Mouse (Mus musculus) layer of hippocampus, adult 11-12 months (tissue): ENCODE data around the gene Slco2a1.
"Not testable (repeated sequence)": the region's sequence is repeated elsewhere in the genome, so short reads cannot be mapped to it uniquely, and the experiment has no call there.

Source experiments
- DNase-seq: peaks from one replicate; pipeline ENCODE4 v3.0.0; 2022; ENCODE audit warnings: low spot score

Slco2a1 gene

DNA sequence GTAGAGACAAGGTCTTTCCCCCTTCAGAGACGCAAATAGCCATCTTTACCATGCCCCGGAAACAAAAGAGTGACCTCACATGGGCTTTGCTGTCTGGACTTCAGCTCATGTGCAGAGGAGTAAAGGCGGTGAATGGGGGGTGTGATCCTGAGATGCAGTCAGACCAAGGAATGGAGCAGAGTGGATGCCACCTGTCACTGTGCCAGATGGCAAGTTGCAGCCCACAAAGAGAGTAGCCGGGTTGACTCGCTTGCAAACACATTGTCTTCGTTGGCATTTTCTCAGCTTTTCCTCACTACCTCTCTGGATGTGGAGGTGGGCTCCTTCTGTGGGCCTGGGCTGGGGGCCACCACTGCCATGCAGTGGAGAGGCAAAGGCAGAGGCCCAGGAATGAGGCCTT is 98.2 kb downstream of the Slco2a1 start:
- no peak for DNase-seq

GRCm38 (mm10) chr9:103087301-103087700 is 98.8 kb downstream of the Slco2a1 start:
- DNase-seq, result no peak

DNA sequence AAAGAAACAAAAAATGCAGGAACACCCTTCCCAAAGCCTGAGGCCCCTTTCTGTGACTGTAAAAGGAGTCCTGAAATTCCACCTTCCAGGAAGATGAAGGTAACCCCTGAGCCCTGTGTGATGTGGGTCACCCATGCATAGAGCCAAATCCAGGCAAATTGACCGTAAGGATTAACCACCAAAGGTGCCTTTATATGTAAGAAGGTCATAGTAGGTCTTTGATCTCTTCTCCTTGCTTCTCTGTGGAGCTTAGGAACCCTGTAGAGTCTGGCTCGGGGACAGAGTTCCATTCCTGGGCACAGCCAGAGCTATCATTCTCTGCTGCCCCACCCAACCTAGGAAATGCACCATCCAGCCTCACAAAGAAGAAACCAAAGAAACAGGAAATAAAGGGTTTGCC is 100.1 kb downstream of the Slco2a1 start:
- no peak for DNase-seq

- DNase-seq, result no peak
These were observed 101.8 kb downstream of the Slco2a1 start for GRCm38 (mm10) chr9:103090116-103090875.

DNA sequence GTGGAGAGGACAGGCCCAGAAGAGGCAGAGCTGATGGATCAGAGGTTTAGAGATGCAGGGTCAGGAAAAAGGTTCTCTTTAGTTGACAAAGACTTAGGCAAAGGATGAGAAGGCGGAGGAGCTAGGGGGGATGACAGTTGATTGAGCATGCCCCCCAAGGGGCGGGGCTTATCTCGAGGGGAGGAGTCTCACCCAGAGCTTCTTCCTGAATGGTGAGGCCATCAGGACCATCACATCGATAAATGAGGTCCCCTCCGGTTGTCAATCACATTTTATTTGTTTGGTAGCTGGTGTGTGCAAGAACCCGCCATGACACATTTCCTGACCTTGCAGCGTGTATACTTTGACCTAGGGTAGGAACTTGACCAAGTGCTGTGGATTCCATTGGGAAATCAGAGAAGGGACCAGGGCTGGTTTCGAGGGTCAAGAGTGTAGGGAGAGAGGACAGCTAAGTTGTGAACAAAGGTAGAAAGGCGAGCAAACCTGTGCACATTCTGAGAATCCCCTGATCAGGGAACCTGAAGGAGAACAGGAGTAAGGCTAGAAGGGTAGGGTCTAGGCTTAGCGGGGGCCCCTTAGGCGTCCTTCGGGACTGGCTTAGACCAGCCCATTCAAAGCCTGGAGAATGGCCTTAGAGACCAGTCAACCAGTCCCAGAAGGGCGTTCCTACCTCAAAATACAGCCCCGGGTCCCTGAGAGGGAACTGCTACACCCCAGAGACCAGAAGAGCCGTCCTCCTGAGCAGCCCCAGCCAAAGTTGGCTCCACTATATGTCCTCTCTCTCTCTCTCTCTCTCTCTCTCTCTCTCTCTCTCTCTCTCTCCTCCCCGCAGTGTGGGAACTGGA is 102.7 kb downstream of the Slco2a1 start:
- DNase-seq, result no peak

DNA sequence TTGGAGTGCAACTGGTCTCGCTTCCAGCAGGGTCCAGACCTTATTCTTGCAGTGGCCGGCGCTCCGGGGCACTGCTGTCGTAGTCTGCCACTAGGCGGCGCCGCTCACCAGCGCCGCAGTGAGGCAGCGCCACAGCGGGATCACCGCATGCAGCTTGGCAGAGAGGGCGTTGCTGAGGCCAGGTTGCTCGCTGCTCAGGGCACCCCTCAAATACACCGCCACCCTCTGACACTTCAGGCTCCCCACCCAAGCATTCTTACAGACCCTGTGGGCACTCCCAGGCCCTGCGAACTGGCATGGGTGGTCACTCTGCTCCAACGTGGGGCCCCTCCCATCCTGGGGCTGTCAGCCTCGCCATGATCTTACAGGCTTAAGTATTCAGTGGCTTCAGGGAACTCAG is 103.7 kb downstream of the Slco2a1 start:
- DNase-seq, result peak; percentile 82

DNA sequence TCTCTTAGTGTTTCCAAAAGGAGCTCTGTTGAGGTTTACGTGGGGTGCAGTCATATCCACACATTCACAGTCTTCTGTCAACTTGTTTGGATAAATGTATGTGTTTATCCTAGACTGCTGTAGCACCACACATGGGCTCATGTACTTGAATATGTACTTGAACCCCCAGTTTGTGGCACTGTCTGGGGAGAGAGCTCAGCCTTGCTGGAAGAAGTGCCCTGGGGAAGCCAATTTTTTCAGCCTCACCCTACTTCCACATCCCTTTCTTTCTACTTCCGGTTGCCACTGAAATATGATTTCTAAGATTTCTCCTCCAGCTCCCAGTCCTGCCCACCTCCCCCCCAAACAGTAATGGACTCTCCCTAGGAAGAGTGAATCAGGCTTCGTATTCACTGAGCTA is 105.2 kb downstream of the Slco2a1 start:
- no peak for DNase-seq

DNA sequence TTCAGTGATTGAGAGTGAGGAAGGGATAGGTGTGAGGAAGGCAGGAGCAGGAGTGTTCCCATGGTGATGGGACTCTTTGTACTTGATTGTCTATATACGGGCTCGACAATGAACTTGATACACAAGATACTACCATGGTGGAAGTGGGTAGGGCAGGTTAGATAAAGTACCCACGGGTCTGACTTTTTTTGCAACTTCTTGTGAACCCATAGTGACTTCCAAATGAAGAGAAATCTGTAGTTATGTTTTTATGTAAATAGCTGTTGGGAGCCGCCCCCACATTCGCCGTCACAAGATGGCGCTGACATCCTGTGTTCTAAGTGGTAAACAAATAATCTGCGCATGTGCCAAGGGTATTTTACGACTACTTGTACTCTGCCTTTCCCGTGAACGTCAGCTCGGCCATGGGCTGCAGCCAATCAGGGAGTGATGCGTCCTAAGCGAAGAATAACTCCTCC is 119.9 kb downstream of the Slco2a1 start:
- DNase-seq, result not testable (repeated sequence)

DNA sequence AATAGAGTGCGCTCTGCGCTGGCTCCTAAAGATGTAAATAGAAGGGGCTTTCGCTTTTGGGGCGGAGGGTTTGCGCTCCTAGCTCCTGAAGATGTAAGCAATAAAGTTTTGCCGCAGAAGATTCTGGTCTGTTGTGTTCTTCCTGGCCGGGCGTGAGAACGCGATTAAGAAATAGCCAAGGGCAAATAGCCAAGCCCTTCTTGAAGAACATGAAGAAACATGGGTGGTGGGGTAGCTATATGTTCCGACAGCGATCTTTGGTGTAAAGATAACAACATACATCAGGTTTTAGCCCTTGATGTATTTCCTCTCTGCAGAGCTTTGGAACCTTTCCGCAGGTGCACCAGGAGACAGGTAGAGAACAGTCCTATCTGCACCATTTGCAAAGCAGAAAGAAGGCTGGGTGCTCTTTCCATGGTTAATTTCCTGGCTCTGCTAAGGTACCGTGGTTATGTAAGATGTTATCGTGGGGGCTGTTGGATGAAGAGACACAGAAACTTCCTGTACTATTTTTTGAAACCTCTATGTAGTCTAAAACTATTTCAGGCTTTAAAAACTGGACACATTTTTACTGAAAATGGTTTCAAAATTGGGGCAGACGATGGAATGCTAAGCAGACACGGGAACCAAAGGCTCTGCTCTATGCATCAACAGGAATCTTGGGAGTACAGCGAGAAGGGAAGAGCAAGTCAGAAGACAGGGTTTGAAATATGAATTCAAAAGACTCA is 120.6 kb downstream of the Slco2a1 start:
- no peak for DNase-seq

DNA sequence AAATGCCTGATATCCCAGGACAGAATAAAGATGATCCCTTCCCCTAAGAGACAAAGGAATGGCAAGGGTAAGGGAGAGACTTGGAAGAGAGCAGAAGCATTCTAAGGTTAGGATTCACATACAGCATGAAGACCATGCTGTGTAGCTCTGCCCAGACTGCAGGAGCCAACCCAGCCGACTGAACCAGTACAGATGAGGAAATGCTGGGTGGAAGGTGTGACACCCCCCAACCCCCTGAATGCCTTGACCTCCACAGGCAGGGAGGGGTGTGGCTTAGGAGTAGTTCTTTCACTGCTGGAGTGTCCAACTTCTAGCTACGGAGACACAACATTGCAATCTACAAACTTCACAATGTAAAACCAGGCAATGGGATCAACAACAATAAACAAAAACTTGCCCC is 121.4 kb downstream of the Slco2a1 start:
- DNase-seq, result no peak

GRCm38 (mm10) chr9:103110727-103111501 is 122.4 kb downstream of the Slco2a1 start:
- DNase-seq, result no peak

DNA sequence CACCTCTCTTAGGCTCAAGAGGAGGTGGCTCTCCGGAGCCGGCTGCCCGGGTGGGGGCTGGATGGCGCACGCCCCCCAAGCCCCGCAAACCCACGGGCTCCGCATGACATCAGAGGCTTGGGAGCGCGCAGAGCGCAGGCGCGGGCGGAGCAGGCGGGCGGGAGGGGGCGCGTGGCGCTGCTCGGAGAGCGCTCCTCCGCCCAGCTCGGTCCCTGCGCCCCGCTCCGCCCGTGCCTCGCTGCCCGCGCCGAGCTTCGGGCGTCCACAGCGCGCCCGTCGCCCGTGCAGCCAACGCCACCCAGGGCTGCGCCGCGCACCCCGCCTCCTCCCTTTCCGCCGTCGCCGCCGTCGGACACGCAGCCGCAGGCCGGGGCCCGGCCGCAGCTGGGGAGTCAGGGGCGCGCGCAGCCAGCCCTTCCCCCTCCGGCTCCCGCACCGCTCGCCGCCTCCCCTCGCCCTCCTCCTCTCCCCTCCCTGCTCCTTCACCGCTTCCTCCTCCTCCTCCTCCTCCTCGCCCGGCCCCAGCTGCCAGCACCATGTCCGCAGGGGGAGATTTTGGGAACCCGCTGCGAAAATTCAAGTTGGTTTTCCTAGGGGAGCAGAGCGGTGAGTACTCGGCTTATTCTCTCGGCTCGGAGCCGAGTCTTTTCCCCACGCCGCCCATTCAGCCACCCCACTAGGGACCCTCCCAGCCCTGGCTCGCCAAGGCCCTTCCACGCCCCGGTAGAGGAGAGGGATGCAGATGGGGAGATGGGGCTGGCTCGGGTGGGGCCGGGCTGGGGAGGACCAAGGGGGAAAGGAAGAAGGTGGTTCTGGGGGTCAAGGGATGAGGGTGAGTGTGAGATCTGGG is 123.3 kb downstream of the Slco2a1 start, which contains the start of gene Rab6b:
Gene Rab6b, plus strand, starts transcription at position 167 of the 850 bp plus-strand sequence.
- peak; percentile 68 for DNase-seq

DNA sequence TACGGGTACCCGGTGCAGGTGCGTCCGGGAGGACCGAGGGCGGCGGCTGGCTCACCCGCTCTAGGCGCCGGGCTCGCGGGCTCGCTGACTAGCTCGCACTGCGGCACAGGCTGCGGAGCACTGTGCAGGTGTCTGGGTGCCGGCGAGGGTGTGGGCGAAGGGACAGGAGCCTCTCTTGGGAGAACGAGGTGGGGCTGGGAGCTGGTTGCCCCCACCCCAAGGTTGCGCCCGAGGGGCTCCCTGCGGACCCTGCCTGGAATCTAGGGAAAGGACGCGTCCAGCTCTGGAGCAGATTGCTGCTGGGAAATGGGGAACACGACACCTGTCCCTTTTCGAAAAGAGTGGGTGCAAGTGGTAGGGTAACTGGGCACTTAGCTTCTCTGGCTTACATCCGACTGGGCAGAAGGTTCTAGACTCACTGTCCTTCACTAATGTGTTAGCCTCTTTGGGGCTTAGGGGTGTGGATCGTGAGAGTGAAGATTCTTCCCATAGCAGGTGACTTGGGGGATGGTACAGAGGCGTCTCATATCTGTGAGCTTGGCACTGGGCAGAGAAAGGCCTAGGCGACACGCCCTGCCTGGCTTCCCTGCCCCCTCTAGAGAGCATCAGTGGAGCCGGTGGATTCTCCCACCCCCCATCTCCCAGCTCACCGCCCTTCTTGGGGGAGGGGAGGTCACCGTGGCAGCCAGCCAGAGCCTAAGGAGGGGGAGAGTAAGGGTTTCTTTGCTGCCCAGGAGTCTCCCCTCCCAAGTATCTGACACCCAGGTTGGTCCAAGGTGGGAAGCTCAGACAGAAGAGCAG is 124.2 kb downstream of the Slco2a1 start:
- peak; percentile 34 for DNase-seq

GRCm38 (mm10) chr9:103113351-103113750 is 124.8 kb downstream of the Slco2a1 start:
- peak; percentile 48 for DNase-seq

DNA sequence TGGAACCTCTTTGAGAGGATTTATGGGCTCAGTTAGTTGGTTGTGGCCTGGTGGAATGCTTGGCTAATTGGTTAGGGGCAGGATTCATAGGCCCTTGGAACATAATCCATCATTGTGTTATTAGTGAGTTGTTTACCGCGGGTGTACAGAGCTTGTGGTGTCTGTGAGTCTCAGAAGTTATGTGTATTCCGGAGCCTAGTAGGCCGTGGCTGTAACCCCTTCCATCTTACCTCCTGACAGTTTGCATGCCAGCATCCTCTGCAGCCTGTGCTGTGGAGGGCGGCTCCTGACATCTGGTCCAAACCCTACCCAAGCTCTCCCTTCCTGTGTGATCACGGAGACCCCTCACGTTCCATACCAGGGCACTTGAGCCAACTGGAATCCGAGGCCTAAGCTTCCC is 125.8 kb downstream of the Slco2a1 start:
- DNase-seq, result no peak

- no peak for DNase-seq
These were observed 126.4 kb downstream of the Slco2a1 start for GRCm38 (mm10) chr9:103114901-103115300.

- DNase-seq, result no peak
These were observed 128.4 kb downstream of the Slco2a1 start for GRCm38 (mm10) chr9:103116941-103117340.

GRCm38 (mm10) chr9:103117495-103117894 is 129.0 kb downstream of the Slco2a1 start:
- no peak for DNase-seq

- no peak for DNase-seq
These were observed 129.4 kb downstream of the Slco2a1 start for GRCm38 (mm10) chr9:103117951-103118350.
